Mouse (Mus musculus) limb, embryonic 13.5 days (tissue): ENCODE measurements around the gene Gng2. TPM values are rescaled to one million over a fixed set of nuclear protein-coding genes. Genes with fewer than 3 reads are reported as not detected.
A peak's percentile ranks its signal among the peaks of the same experiment; 100 is the strongest.
"Not testable (repeated sequence)": the region's sequence is repeated elsewhere in the genome, so short reads cannot be mapped to it uniquely, and the experiment has no call there.

Experiments used
- ATAC-seq: fragments of 200-750 bp; cut with Nextera tagmentation; 2 replicates; pipeline ENCODE4 v1.8.0; 2017; ENCODE audit warnings: low read depth, moderate number of reproducible peaks, moderate TSS enrichment; ENCODE audit not compliant: low FRiP score
- H3K27ac ChIP-seq: fragments of 300-500 bp; sonication (generic); 2 replicates; pipeline ENCODE4 v1.5.1; 2015; ENCODE audit warnings: inconsistent platforms, mild to moderate bottlenecking, moderate library complexity
- H3K27me3 ChIP-seq: fragments of 300-500 bp; sonication (generic); 2 replicates; pipeline ENCODE4 v1.6.1; 2015; ENCODE audit warnings: mild to moderate bottlenecking, inconsistent platforms
- H3K36me3 ChIP-seq: fragments of 300-500 bp; sonication (generic); 2 replicates; pipeline ENCODE4 v1.6.1; 2015; ENCODE audit warnings: inconsistent platforms, mild to moderate bottlenecking, moderate library complexity
- H3K4me1 ChIP-seq: fragments of 300-500 bp; sonication (generic); 2 replicates; pipeline ENCODE4 v1.6.1; 2015; ENCODE audit warnings: inconsistent platforms
- H3K4me2 ChIP-seq: fragments of 300-500 bp; sonication (generic); replicated peaks from 2 replicates; pipeline ENCODE4 v1.6.1; 2015; ENCODE audit warnings: inconsistent platforms, mild to moderate bottlenecking, moderate library complexity
- H3K4me3 ChIP-seq: fragments of 300-500 bp; sonication (generic); 2 replicates; pipeline ENCODE4 v1.5.1; 2015; ENCODE audit warnings: moderate library complexity, mild to moderate bottlenecking, inconsistent platforms
- H3K9ac ChIP-seq: fragments of 300-500 bp; sonication (generic); 2 replicates; pipeline ENCODE4 v1.6.1; 2015; ENCODE audit warnings: mild to moderate bottlenecking, inconsistent platforms
- H3K9me3 ChIP-seq: fragments of 300-500 bp; sonication (generic); 2 replicates; pipeline ENCODE4 v1.6.1; 2016; ENCODE audit warnings: inconsistent platforms
- WGBS: fragments of 180-500 bp; shearing (Covaris S2); methylation state at CpG from one replicate; pipeline ENCODE4 v1.1.7; 2015; 5-methylcytosine and 5-hydroxymethylcytosine counted together
- polyA plus RNA-seq: library from polyadenylated mRNA; unstranded; fragments of >200 nt; fragmentation: Nextera tagmentation; extraction: Ambion mirVana; gene quantifications from 2 replicates; pipeline ENCODE4 v1.2.1, GENCODE M21; 2015

The Gng2 gene
- polyA plus RNA-seq, 1 experiment from 2014 or later: 71.6 TPM

DNA sequence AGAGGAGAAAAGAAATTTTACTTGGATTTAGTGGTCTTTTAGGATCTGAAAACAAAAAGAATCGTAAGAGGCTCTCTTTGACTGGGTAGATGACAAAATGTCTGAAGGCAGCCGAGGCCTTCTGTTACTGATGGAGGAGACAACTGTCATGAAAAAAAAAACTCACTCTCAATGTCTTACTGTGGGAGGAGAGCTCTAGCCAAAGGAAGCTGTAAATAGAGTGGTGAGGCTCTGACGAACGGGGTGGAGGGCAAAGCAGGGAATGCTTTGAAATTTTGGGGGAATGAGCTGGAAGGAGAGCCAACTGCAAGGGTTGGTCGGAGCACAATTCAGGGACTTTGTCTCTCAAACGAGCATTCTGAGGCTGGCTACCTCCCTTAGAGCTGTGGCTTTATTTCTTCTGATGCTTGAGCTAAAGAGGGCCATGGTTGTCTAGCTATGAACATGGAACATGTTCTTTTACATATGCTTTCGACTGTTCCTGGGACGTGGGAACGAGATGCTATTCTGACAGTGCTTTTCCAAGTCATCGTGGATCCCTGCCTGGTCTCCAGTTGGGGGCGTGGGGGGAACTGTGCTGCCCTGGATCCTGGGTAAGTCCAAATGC is 103.1 kb downstream of the Gng2 start:
- H3K4me3 ChIP-seq: no peak overlapping the region
- no peak overlapping the region for H3K27ac ChIP-seq
- no peaks in the 10 kb centered on the region for H3K9me3 ChIP-seq
- WGBS: 78% methylated on average over 11 of the region's 11 CpGs
- ATAC-seq: no peak
- H3K4me1 ChIP-seq: no peaks in the 10 kb centered on the region
- no peak overlapping the region for H3K4me2 ChIP-seq
- H3K36me3 ChIP-seq: peaks cover 16% of the 10 kb centered on the region
- H3K9ac ChIP-seq: no peak overlapping the region
- no peaks in the 10 kb centered on the region for H3K27me3 ChIP-seq

DNA sequence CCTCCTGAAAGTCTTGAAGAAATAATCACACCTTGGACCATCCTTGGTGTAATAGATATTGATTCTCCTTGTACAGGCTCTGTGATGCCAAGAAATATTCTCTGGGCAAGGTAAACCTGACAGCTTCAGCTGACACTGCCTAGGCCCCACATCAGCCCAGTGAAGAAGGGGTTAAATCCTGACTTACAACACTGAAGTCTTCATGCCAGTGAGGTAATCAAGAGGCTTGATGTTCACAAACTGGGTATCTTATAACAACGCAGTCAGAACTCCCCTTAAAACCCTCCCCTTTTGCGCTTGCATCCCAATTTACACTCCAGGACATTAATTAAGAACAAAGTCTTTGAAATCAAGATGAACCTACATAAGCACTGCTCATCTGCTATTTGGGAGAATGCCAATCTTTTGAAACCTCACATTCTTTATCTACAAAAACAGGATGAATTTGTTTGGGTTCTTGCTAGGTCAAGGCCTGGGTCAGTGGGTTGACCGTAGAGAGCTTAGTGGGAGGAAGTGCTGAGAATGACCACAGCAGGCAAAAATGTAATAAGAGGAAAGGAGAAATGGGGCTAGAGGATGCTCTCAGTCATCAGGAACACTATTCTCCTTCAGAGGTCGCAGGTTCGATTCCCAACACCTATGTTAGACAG is 110.0 kb downstream of the Gng2 start:
- Histone ChIP-seq H3K36me3 (no peaks in the 10 kb centered on the region), H3K27ac (no peak overlapping the region), H3K4me3 (no peak overlapping the region), H3K4me1 (no peaks in the 10 kb centered on the region), H3K9ac (no peak overlapping the region), H3K9me3 (no peaks in the 10 kb centered on the region), H3K4me2 (no peak overlapping the region), H3K27me3 (no peaks in the 10 kb centered on the region)
- 71% methylated on average over 5 of the region's 5 CpGs for WGBS
- ATAC-seq: no peak

GRCm38 (mm10) chr14:19865121-19865520 is 112.3 kb downstream of the Gng2 start:
- not testable (repeated sequence) for H3K4me1 ChIP-seq, H3K4me3 ChIP-seq, H3K9ac ChIP-seq, H3K9me3 ChIP-seq, H3K4me2 ChIP-seq, ATAC-seq, H3K27me3 ChIP-seq, H3K27ac ChIP-seq, H3K36me3 ChIP-seq
- WGBS: 86% methylated on average over 9 of the region's 9 CpGs

- no peak overlapping the region for H3K9ac ChIP-seq
- no peaks in the 10 kb centered on the region for H3K27me3 ChIP-seq
- H3K9me3 ChIP-seq: no peaks in the 10 kb centered on the region
- no peak overlapping the region for H3K27ac ChIP-seq
- H3K4me3 ChIP-seq: no peak overlapping the region
- WGBS: 80% methylated on average over 8 of the region's 8 CpGs
- H3K36me3 ChIP-seq: no peaks in the 10 kb centered on the region
- H3K4me1 ChIP-seq: no peaks in the 10 kb centered on the region
- no peak for ATAC-seq
- H3K4me2 ChIP-seq: no peak overlapping the region
Measured at GRCm38 (mm10) chr14:19861311-19862080, 115.9 kb downstream of the Gng2 start.

- no peaks in the 10 kb centered on the region for H3K27me3 ChIP-seq
- H3K36me3 ChIP-seq: no peaks in the 10 kb centered on the region
- H3K9ac ChIP-seq: no peak overlapping the region
- H3K4me2 ChIP-seq: no peak overlapping the region
- H3K9me3 ChIP-seq: no peaks in the 10 kb centered on the region
- no peak overlapping the region for H3K27ac ChIP-seq
- no peak for ATAC-seq
- WGBS: 90% methylated on average over 4 of the region's 4 CpGs
- no peak overlapping the region for H3K4me3 ChIP-seq
- H3K4me1 ChIP-seq: no peaks in the 10 kb centered on the region
Measured at GRCm38 (mm10) chr14:19860281-19860680, 117.1 kb downstream of the Gng2 start.

- H3K9me3 ChIP-seq: no peaks in the 10 kb centered on the region
- WGBS: 41% methylated on average over 8 of the region's 8 CpGs
- H3K36me3 ChIP-seq: no peaks in the 10 kb centered on the region
- no peak overlapping the region for H3K27ac ChIP-seq
- no peaks in the 10 kb centered on the region for H3K27me3 ChIP-seq
- H3K4me2 ChIP-seq: no peak overlapping the region
- H3K4me1 ChIP-seq: no peaks in the 10 kb centered on the region
- no peak overlapping the region for H3K4me3 ChIP-seq
- no peak for ATAC-seq
- H3K9ac ChIP-seq: no peak overlapping the region
Measured at GRCm38 (mm10) chr14:19858808-19859776, 118.3 kb downstream of the Gng2 start.

DNA sequence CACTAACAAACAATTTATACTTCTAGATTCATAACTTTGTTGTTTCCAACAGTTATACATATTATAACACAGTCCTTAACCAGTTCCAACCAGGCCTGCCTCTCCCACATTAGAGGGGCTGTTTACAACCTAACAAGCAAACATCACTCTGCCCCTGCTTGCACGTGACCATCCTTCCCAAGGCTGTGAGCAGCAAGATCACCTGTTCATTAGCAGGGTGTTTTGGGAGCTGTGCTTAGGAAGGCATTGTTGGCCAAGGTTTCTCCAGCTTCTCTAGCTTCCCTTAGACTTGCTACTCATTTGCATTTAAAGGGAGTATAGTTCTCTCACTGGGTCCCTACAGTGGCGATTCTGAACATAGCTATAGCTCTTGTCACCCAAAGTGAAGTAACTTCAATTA is 119.1 kb downstream of the Gng2 start:
- Histone ChIP-seq H3K4me1 (peaks cover 5% of the 10 kb centered on the region; the same call in 1 of the 2 replicates), H3K9ac (no peak overlapping the region), H3K36me3 (no peaks in the 10 kb centered on the region), H3K27ac (no peak overlapping the region), H3K9me3 (no peaks in the 10 kb centered on the region), H3K27me3 (no peaks in the 10 kb centered on the region), H3K4me2 (no peak overlapping the region), H3K4me3 (no peak overlapping the region)
- 68% methylated on average over 2 of the region's 2 CpGs for WGBS
- ATAC-seq: no peak

DNA sequence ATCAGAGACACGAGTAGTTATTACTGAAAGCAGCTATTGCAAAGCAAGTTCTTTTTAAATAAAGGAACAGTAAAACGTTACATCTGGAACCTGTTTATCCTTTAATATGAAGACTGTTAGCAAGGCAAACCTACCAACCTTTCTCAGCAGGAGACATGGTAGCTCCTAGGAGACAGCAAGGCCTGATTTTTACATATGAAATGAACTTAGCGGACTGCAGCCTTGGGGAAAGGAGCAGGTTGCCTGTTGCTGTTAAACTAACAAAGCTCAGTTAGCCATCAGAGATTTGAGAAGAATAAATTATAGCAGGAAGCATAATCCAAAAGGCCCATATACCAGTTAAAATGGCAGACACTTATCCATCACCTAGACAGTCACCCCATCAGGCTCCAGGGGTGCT is 124.0 kb downstream of the Gng2 start:
- no peak overlapping the region for H3K27ac ChIP-seq
- no peaks in the 10 kb centered on the region for H3K36me3 ChIP-seq
- H3K4me2 ChIP-seq: no peak overlapping the region
- WGBS: 34% methylated on average over 3 of the region's 3 CpGs
- no peak for ATAC-seq
- H3K27me3 ChIP-seq: no peaks in the 10 kb centered on the region
- no peaks in the 10 kb centered on the region for H3K9me3 ChIP-seq
- no peak overlapping the region for H3K9ac ChIP-seq
- peaks cover 5% of the 10 kb centered on the region; the same call in 1 of the 2 replicates for H3K4me1 ChIP-seq
- no peak overlapping the region for H3K4me3 ChIP-seq

GRCm38 (mm10) chr14:19839600-19840332 is 137.7 kb downstream of the Gng2 start:
- ATAC-seq: peak; percentile 69
- Histone ChIP-seq H3K27me3 (no peaks in the 10 kb centered on the region), H3K36me3 (no peaks in the 10 kb centered on the region), H3K4me1 (0 out of 2 replicates have a peak, but pooled peaks cover 3% of the 10 kb centered on the region), H3K9ac (peak overlapping the region; percentile 54; the same call in 1 of the 2 replicates), H3K9me3 (no peaks in the 10 kb centered on the region), H3K4me2 (peak overlapping the region; percentile 56), H3K27ac (no peak overlapping the region), H3K4me3 (peak overlapping the region; percentile 25)
- WGBS: 23% methylated on average over 15 of the region's 15 CpGs

- no peak overlapping the region for H3K4me2 ChIP-seq
- H3K27me3 ChIP-seq: no peaks in the 10 kb centered on the region
- ATAC-seq: no peak
- 0 out of 2 replicates have a peak, but pooled peaks cover 3% of the 10 kb centered on the region for H3K4me1 ChIP-seq
- WGBS: 81% methylated on average over 3 of the region's 3 CpGs
- H3K9ac ChIP-seq: no peak overlapping the region
- H3K4me3 ChIP-seq: no peak overlapping the region
- H3K27ac ChIP-seq: no peak overlapping the region
- H3K36me3 ChIP-seq: no peaks in the 10 kb centered on the region
- H3K9me3 ChIP-seq: no peaks in the 10 kb centered on the region
Measured at GRCm38 (mm10) chr14:19836289-19836688, 141.1 kb downstream of the Gng2 start.

- Histone ChIP-seq H3K9ac (no peak overlapping the region), H3K4me2 (no peak overlapping the region), H3K36me3 (peaks cover 13% of the 10 kb centered on the region), H3K4me3 (no peak overlapping the region), H3K27ac (no peak overlapping the region), H3K4me1 (peaks cover 12% of the 10 kb centered on the region), H3K9me3 (no peaks in the 10 kb centered on the region), H3K27me3 (no peaks in the 10 kb centered on the region)
- 74% methylated on average over 11 of the region's 11 CpGs for WGBS
- ATAC-seq: no peak
Measured at GRCm38 (mm10) chr14:19825481-19825880, 151.9 kb downstream of the Gng2 start.
